Mouse (Mus musculus) embryo, embryonic 10.5 days (tissue): ENCODE measurements at regions not wholly inside any gene's neighbourhood (a gene's known extent, or its start where the extent isn't known, plus 50 kb on each side); places are given as distances from the start of the nearest gene placed in this dataset.
A peak's percentile ranks its signal among the peaks of the same experiment; 100 is the strongest.

Experiments used
- DNase-seq: peaks from one replicate; pipeline ENCODE4 v3.0.0-alpha.2; 2015; ENCODE audit warnings: low spot score

- DNase-seq: no peak
Observed at GRCm38 (mm10) chr8:10768181-10768580, 240.1 kb downstream of the Irs2 start.

- DNase-seq: no peak
Observed at GRCm38 (mm10) chr8:10763907-10764306, 244.4 kb downstream of the Irs2 start.

- DNase-seq: peak; percentile 23
Observed at GRCm38 (mm10) chr8:10761694-10762305, 246.5 kb downstream of the Irs2 start.

- peak; percentile 88 for DNase-seq
Observed at GRCm38 (mm10) chr8:10760851-10761693, 247.2 kb downstream of the Irs2 start.

GRCm38 (mm10) chr8:10760231-10760630 lies 248.0 kb downstream of the Irs2 start:
- peak; percentile 19 for DNase-seq

- DNase-seq: no peak
Observed at GRCm38 (mm10) chr8:10758151-10758550, 250.1 kb downstream of the Irs2 start.

GRCm38 (mm10) chr8:10754986-10755308 lies 253.3 kb downstream of the Irs2 start:
- DNase-seq: no peak

- peak; percentile 10 for DNase-seq
Observed at GRCm38 (mm10) chr8:10754232-10754985, 253.8 kb downstream of the Irs2 start.

GRCm38 (mm10) chr8:10753056-10753455 lies 255.2 kb downstream of the Irs2 start:
- no peak for DNase-seq

GRCm38 (mm10) chr8:10747150-10747549 lies 261.1 kb downstream of the Irs2 start:
- no peak for DNase-seq

GRCm38 (mm10) chr8:10743241-10743640 lies 265.0 kb downstream of the Irs2 start:
- no peak for DNase-seq

GRCm38 (mm10) chr8:10740837-10741236 lies 267.4 kb downstream of the Irs2 start:
- DNase-seq: no peak

- DNase-seq: peak; percentile 51
Observed at GRCm38 (mm10) chr8:10738486-10739081, 269.7 kb downstream of the Irs2 start.

- no peak for DNase-seq
Observed at GRCm38 (mm10) chr8:10734746-10735145, 273.5 kb downstream of the Irs2 start.

- no peak for DNase-seq
Observed at GRCm38 (mm10) chr8:10723332-10723731, 284.9 kb downstream of the Irs2 start.

GRCm38 (mm10) chr8:10722742-10723141 lies 285.5 kb downstream of the Irs2 start:
- no peak for DNase-seq

- DNase-seq: no peak
Observed at GRCm38 (mm10) chr8:10722342-10722741, 285.9 kb downstream of the Irs2 start.

GRCm38 (mm10) chr8:10721146-10721862 lies 287.0 kb downstream of the Irs2 start:
- DNase-seq: no peak

GRCm38 (mm10) chr8:10720398-10720797 lies 287.9 kb downstream of the Irs2 start:
- no peak for DNase-seq

GRCm38 (mm10) chr8:10719411-10719810 lies 288.8 kb downstream of the Irs2 start:
- no peak for DNase-seq

- no peak for DNase-seq
Observed at GRCm38 (mm10) chr8:10717297-10717696, 291.0 kb downstream of the Irs2 start.

- no peak for DNase-seq
Observed at GRCm38 (mm10) chr8:10716161-10716560, 292.1 kb downstream of the Irs2 start.
